Mouse (Mus musculus): ENCODE results near the gene Depp1. TPM values are rescaled to one million over a fixed set of nuclear protein-coding genes. Genes with fewer than 3 reads are reported as not detected.
"Not testable (repeated sequence)": the region's sequence is repeated elsewhere in the genome, so short reads cannot be mapped to it uniquely, and the experiment has no call there.

Gene Depp1
- polyA plus RNA-seq (2015; fragmentation: Nextera tagmentation; extraction: Ambion mirVana): 26.7 and 36.6 TPM in 2 replicates

DNA sequence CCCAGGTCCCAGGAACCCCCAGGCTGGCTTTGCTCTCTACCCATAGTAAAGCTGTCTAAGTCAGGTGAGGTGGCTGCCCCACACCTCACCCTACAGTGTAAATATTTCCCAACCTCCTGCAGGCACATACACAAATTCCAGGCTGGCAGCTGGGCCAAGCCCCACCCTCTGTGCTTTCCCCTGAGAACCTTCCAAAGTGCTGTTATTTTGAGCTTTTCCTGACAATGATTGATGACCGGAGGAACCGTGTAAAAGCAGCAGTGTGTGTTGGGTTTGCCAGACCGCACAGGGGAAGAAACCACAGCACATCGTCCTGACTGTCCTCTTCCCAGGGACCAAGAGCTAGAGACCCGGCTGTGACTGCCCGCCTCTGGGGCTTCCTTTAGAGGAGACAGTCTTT, at the start of gene Depp1:
Gene Depp1, plus strand, starts transcription at position 204 of the 400 bp plus-strand sequence.
- Histone ChIP-seq H3K27ac (replicated peaks) (peak within 1 kb of the TSS; percentile 74), H3K36me3 (replicated peaks) (no peaks in the 10 kb centered on the region), H3K9me3 (replicated peaks) (no peaks in the 10 kb centered on the region), H3K4me2 (peak within 1 kb of the TSS; percentile 54), H3K27me3 (no peaks in the 10 kb centered on the region), H3K4me3 (replicated peaks) (peak within 1 kb of the TSS; percentile 40), H3K4me1 (replicated peaks) (peaks cover 12% of the 10 kb centered on the region), H3K9ac (no peak within 1 kb of the TSS; the same call in 1 of the 2 replicates)
- ATAC-seq (ENCODE audit: insufficient read depth): peak; percentile 77
- WGBS (ENCODE audit: insufficient replicate concordance): 7% methylated on average over 6 of the region's 6 CpGs

DNA sequence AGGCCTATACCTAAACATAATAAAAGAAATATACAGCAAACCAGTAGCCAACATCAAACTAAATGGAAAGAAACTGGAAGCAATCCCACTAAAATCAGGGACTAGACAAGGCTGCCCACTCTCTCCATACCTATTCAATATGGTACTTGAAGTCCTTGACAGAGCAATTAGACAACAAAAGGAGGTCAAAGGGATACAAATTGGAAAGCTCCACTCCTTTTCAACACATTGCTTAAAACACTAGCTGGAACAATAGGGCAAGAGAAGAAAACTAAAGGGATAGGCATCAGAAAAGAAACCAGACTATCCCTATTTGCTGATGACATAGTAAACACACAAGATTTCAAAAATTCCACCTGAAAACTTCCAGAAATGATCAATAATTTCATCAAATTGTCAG, 49.4 kb upstream of the Depp1 start:
- H3K9ac ChIP-seq; H3K9me3 ChIP-seq (replicated peaks); H3K36me3 ChIP-seq (replicated peaks); H3K27me3 ChIP-seq; ATAC-seq (ENCODE audit: insufficient read depth); H3K4me1 ChIP-seq (replicated peaks); H3K4me3 ChIP-seq (replicated peaks); H3K4me2 ChIP-seq; H3K27ac ChIP-seq (replicated peaks): not testable (repeated sequence)

DNA sequence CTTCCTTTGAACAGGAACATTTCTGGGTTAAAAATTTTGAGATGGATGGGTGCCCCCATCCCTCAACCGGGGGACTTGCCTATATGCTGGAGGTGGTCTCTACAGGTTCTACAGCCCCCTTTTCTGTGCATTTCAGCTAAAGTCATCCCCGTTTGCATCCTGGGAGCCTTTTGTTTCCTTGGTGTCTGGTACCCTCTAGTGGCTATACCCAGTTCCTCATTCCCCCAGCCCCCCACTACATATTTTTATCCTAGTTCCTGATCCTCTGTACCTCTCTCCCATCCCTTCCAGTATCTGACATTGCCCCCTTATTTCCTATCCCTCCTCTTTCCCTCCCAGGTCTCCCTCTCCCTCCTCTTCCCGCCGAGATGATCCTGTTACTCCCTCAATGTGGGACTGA, 43.2 kb upstream of the Depp1 start:
- Histone ChIP-seq H3K9me3 (replicated peaks) (no peaks in the 10 kb centered on the region), H3K9ac (no peak overlapping the region), H3K36me3 (replicated peaks) (no peaks in the 10 kb centered on the region), H3K4me3 (replicated peaks) (no peak overlapping the region), H3K4me2 (no peak overlapping the region), H3K27ac (replicated peaks) (no peak overlapping the region), H3K27me3 (no peaks in the 10 kb centered on the region), H3K4me1 (replicated peaks) (no peaks in the 10 kb centered on the region)
- WGBS (ENCODE audit: insufficient replicate concordance): 25% methylated on average over 4 of the region's 4 CpGs
- ATAC-seq (ENCODE audit: insufficient read depth): no peak

DNA sequence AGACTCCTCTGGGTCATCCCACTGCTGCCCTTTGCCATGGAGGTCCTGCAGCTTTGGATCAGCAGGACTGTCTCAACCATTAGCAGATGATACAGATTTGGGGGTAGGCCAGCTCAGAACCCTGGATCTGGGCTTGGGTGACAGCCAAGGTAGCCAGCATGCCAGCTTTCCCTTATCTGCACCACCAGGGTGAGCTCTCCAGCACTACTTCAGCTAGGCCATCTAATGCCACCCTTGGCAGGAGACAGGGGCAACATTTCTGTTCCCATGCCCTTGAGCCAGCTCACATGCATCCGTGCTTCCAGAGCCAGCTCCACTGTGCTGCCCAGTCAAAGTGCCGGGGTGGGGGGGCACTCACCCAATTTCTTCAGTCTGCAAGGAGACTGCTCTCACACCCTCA, 34.7 kb upstream of the Depp1 start:
- WGBS (ENCODE audit: insufficient replicate concordance): 70% methylated on average over 2 of the region's 2 CpGs
- Histone ChIP-seq H3K4me3 (replicated peaks) (no peak overlapping the region), H3K9ac (no peak overlapping the region), H3K4me2 (no peak overlapping the region), H3K4me1 (replicated peaks) (no peaks in the 10 kb centered on the region), H3K36me3 (replicated peaks) (no peaks in the 10 kb centered on the region), H3K27me3 (no peaks in the 10 kb centered on the region), H3K9me3 (replicated peaks) (no peaks in the 10 kb centered on the region), H3K27ac (replicated peaks) (no peak overlapping the region)
- no peak for ATAC-seq (ENCODE audit: insufficient read depth)

- ATAC-seq (ENCODE audit: insufficient read depth): no peak
- Histone ChIP-seq H3K9me3 (replicated peaks) (no peaks in the 10 kb centered on the region), H3K27ac (replicated peaks) (no peak overlapping the region), H3K4me2 (no peak overlapping the region), H3K4me1 (replicated peaks) (no peaks in the 10 kb centered on the region), H3K9ac (no peak overlapping the region), H3K27me3 (no peaks in the 10 kb centered on the region), H3K4me3 (replicated peaks) (no peak overlapping the region), H3K36me3 (replicated peaks) (no peaks in the 10 kb centered on the region)
These were observed 32.3 kb upstream of the Depp1 start for GRCm38 (mm10) chr6:116618073-116618472.

GRCm38 (mm10) chr6:116621318-116622023, 28.9 kb upstream of the Depp1 start:
- Histone ChIP-seq H3K9me3 (replicated peaks) (no peaks in the 10 kb centered on the region), H3K4me2 (no peak overlapping the region), H3K36me3 (replicated peaks) (peaks cover 7% of the 10 kb centered on the region), H3K27ac (replicated peaks) (no peak overlapping the region), H3K27me3 (no peaks in the 10 kb centered on the region), H3K4me1 (replicated peaks) (no peaks in the 10 kb centered on the region), H3K9ac (no peak overlapping the region), H3K4me3 (replicated peaks) (no peak overlapping the region)
- 20% methylated on average over 8 of the region's 8 CpGs for WGBS (ENCODE audit: insufficient replicate concordance)
- ATAC-seq (ENCODE audit: insufficient read depth): no peak

DNA sequence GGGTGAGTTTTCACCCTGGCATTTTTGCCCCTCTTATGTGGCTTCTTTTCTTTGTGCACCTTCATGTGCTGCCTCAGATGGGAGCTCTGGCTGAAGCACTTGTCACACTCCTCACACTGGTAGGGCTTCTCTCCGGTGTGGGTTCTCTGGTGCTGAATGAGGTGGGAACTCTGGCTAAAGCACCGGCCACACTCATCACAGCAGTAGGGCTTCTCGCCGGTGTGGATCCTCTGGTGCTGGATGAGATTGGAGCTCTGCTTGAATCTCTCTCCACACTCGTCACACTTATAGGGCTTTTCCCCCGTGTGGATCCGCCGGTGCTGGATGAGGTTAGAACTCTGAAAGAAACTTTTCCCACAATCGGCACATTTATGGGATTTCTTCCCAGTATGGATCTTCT, 24.0 kb upstream of the Depp1 start:
- H3K27me3 ChIP-seq; H3K4me2 ChIP-seq; H3K9ac ChIP-seq; H3K27ac ChIP-seq (replicated peaks); ATAC-seq (ENCODE audit: insufficient read depth); H3K4me3 ChIP-seq (replicated peaks); H3K9me3 ChIP-seq (replicated peaks): not testable (repeated sequence)
- peaks cover 11% of the 10 kb centered on the region for H3K36me3 ChIP-seq (replicated peaks)
- WGBS (ENCODE audit: insufficient replicate concordance): 84% methylated on average over 9 of the region's 9 CpGs
- H3K4me1 ChIP-seq (replicated peaks): peaks cover 15% of the 10 kb centered on the region

DNA sequence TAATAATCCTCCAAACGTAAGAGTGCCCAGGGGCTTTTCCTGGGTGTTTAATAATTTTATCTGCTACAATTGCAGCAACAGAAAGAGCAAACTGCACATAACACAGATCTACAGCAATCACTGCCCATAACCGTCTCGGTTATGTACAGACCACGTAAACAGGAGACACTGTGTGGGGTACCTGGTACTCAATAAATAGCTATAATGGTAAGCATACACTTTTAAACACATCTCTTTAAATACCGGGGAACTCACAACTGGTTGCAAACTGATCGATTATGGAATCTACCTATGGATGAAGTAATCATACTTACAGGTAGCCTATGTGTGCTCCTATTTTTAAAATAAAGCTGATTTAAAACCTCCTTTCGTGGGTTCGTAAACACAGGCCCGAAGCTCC, 22.3 kb upstream of the Depp1 start:
- peaks cover 22% of the 10 kb centered on the region for H3K4me1 ChIP-seq (replicated peaks)
- no peak for ATAC-seq (ENCODE audit: insufficient read depth)
- H3K9ac ChIP-seq: peak overlapping the region; percentile 70; the same call in 1 of the 2 replicates
- no peaks in the 10 kb centered on the region for H3K9me3 ChIP-seq (replicated peaks)
- H3K36me3 ChIP-seq (replicated peaks): peaks cover 11% of the 10 kb centered on the region
- H3K4me3 ChIP-seq (replicated peaks): peak overlapping the region; percentile 70
- H3K27me3 ChIP-seq: no peaks in the 10 kb centered on the region
- WGBS (ENCODE audit: insufficient replicate concordance): 11% methylated on average over 9 of the region's 9 CpGs
- 0 out of 2 replicates have a peak overlapping the region, but pooled peaks have one; percentile 57 for H3K27ac ChIP-seq (replicated peaks)
- peak overlapping the region; percentile 78 for H3K4me2 ChIP-seq

DNA sequence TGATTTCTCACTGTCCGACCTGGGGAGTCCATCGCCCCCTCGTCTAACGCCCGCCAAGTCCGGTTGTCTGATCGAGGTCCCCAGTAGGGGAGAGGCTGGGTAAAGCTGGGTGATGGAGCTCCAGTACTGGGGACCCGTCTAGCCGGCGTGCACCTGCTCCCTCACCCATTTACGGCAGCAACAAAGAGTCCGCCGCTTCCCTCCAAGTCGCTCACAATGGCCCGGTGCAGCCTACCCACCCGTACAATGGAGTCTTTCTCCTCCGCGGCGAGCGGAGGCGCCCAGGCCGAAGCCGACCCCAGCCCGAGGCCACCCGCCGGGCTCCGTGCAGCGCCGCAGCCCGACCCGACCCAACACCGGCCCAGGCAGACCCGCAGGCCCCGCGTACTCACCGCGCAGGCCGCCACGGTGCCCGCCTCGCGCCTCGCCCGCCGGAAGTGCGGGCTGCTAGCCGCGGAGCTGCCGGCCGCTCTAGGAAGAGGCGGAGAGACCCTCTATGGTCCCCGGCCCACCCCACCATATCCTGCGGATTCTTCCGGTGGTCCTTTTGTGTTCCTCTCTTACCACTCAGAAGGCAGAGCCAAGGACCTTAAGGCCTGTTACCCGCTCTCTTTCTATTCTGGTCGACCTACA, 21.8 kb upstream of the Depp1 start, which contains the start of gene Zfp422:
Gene Zfp422, minus strand, starts transcription at position 461 of the 633 bp plus-strand sequence.
- Histone ChIP-seq H3K27ac (replicated peaks) (peak within 1 kb of the TSS; percentile 57; the same call in 1 of the 2 replicates), H3K4me2 (peak within 1 kb of the TSS; percentile 78), H3K36me3 (replicated peaks) (peaks cover 11% of the 10 kb centered on the region), H3K9me3 (replicated peaks) (no peaks in the 10 kb centered on the region), H3K27me3 (no peaks in the 10 kb centered on the region), H3K9ac (peak within 1 kb of the TSS; percentile 70), H3K4me3 (replicated peaks) (peak within 1 kb of the TSS; percentile 70), H3K4me1 (replicated peaks) (peaks cover 22% of the 10 kb centered on the region)
- WGBS (ENCODE audit: insufficient replicate concordance): under 1% methylated on average over 56 of the region's 56 CpGs
- peak; percentile 74 for ATAC-seq (ENCODE audit: insufficient read depth)

DNA sequence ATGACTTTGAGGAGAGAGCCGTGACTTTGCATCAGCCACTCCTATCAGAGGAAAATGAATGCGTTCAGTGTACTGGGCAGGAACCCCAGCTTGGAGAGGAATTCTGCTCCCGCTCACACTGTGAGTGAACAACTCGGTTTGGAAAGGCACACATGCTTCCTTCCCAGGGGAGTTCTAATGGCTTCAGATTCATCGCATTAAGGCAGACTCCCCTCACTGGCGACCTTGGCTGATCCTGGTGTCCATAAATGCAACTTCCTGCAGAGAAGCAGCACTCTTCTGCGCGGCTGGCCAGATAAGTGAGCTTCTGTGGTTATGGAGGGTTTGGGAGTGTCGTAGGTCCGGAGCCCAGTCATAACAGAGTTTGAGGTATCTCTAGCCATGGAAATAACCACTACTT, 20.6 kb upstream of the Depp1 start:
- no peak for ATAC-seq (ENCODE audit: insufficient read depth)
- H3K36me3 ChIP-seq (replicated peaks): peaks cover 8% of the 10 kb centered on the region

GRCm38 (mm10) chr6:116632129-116632528, 18.3 kb upstream of the Depp1 start:
- Histone ChIP-seq H3K36me3 (replicated peaks) (no peaks in the 10 kb centered on the region), H3K4me3 (replicated peaks) (no peak overlapping the region), H3K27me3 (no peaks in the 10 kb centered on the region), H3K9ac (no peak overlapping the region), H3K27ac (replicated peaks) (no peak overlapping the region), H3K4me2 (no peak overlapping the region), H3K9me3 (replicated peaks) (no peaks in the 10 kb centered on the region), H3K4me1 (replicated peaks) (peaks cover 41% of the 10 kb centered on the region)
- no peak for ATAC-seq (ENCODE audit: insufficient read depth)
- 33% methylated on average over 1 of the region's 1 CpGs for WGBS (ENCODE audit: insufficient replicate concordance)

More for the DNA sequence above, 20.6 kb upstream of the Depp1 start:
- Histone ChIP-seq H3K4me3 (replicated peaks) (no peak overlapping the region), H3K4me2 (no peak overlapping the region), H3K4me1 (replicated peaks) (peaks cover 22% of the 10 kb centered on the region), H3K27ac (replicated peaks) (no peak overlapping the region), H3K9ac (no peak overlapping the region), H3K27me3 (no peaks in the 10 kb centered on the region), H3K9me3 (replicated peaks) (no peaks in the 10 kb centered on the region)
- 44% methylated on average over 10 of the region's 10 CpGs for WGBS (ENCODE audit: insufficient replicate concordance)
